Mouse (Mus musculus) liver, adult 2 months (tissue): ENCODE results near the gene Ttc39b. TPM values are rescaled to one million over a fixed set of nuclear protein-coding genes. Genes with fewer than 3 reads are reported as not detected.
A peak's percentile ranks its signal among the peaks of the same experiment; 100 is the strongest.

Source experiments
- DNase-seq: peaks from one replicate; pipeline ENCODE4 v3.0.0-alpha.2; 2011; ENCODE audit warnings: low read depth, low spot score; ENCODE audit errors: extremely low read depth
- H3K27ac ChIP-seq: fragments of 200-500 bp; replicated peaks from 2 replicates; pipeline ENCODE4 v1.5.1; 2012; ENCODE audit warnings: low read depth, mild to moderate bottlenecking, control low read depth, inconsistent platforms, low read length; ENCODE audit not compliant: insufficient read depth
- H3K27me3 ChIP-seq: fragments of 200-500 bp; 2 replicates; pipeline ENCODE4 v1.6.1; 2012; ENCODE audit warnings: mild to moderate bottlenecking, moderate library complexity, low read length, inconsistent platforms; ENCODE audit not compliant: control insufficient read depth, insufficient read depth
- H3K36me3 ChIP-seq: fragments of 200-500 bp; 2 replicates; pipeline ENCODE4 v1.6.1; 2012; ENCODE audit warnings: low read length, inconsistent platforms; ENCODE audit not compliant: control insufficient read depth, insufficient read depth
- H3K4me1 ChIP-seq: fragments of 200-500 bp; 2 replicates; pipeline ENCODE4 v1.6.1; 2011; ENCODE audit warnings: low read length; ENCODE audit not compliant: control insufficient read depth, insufficient read depth
- H3K4me3 ChIP-seq: fragments of 200-500 bp; 2 replicates; pipeline ENCODE4 v1.5.1; 2011; ENCODE audit warnings: low read depth, mild to moderate bottlenecking, control low read depth, low read length, moderate library complexity; ENCODE audit not compliant: insufficient read depth
- H3K79me2 ChIP-seq: fragments of 200-500 bp; 2 replicates; pipeline ENCODE4 v1.6.1; 2012; ENCODE audit warnings: inconsistent platforms, mild to moderate bottlenecking, low read length, moderate library complexity; ENCODE audit not compliant: control insufficient read depth, insufficient read depth
- H3K9ac ChIP-seq: fragments of 200-500 bp; 2 replicates; pipeline ENCODE4 v1.6.1; 2012; ENCODE audit warnings: low read depth, mild to moderate bottlenecking, control low read depth, inconsistent platforms, low read length
- CTCF ChIP-seq: fragments of 200-500 bp; IDR thresholded peaks from 2 replicates; pipeline ENCODE4 v1.5.1; 2011; ENCODE audit warnings: low read depth, low read length, control low read depth
- POLR2A ChIP-seq: fragments of 200-500 bp; IDR thresholded peaks from 2 replicates; pipeline ENCODE4 v1.6.1; 2011; ENCODE audit warnings: low read length, control low read depth; ENCODE audit not compliant: insufficient read depth; ENCODE audit errors: extremely low read depth
- WGBS: fragments of 180-500 bp; shearing (Covaris S2); methylation state at CpG from one replicate; pipeline ENCODE4 v1.1.7; 2018; 5-methylcytosine and 5-hydroxymethylcytosine counted together
- polyA plus RNA-seq: library from polyadenylated mRNA; depleted of rRNA; stranded (reverse); fragments of >200 nt; gene quantifications from 2 replicates; pipeline ENCODE4 v1.2.3, GENCODE M21; 2012
- total RNA-seq: library from RNA; depleted of rRNA; stranded (reverse); fragments of >200 nt; gene quantifications from 2 replicates; pipeline ENCODE4 v1.2.3, GENCODE M21; 2014

The Ttc39b gene
- total and polyA plus RNA-seq, 2 experiments: 6.7 to 21.0 TPM

DNA sequence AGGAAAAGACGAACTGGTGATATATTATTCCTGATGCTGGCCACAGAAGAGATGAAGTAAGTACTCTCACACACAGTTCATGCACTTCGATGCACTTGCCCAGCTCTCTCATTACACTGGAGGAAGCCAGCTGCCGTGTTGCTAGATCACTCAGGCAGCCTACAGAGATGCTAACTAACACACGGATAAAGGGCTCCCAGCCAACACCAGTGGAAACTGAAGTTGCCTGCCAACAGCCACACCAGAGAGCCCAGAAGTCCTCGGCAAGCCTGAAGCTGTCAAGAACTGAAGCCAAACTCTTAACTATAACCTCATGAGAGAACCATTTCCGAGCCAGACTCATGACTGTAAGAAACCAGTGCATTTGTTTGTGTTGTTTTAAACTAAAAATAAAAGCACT lies 26.7 kb upstream of the Ttc39b start:
- no peaks in the 10 kb centered on the region for H3K4me1 ChIP-seq
- H3K9ac ChIP-seq: no peak overlapping the region
- WGBS: 49% methylated on average over 6 of the region's 6 CpGs
- no peak for TF ChIP-seq CTCF
- no peak for TF ChIP-seq POLR2A
- H3K27ac ChIP-seq: no peak overlapping the region
- DNase-seq: peak; percentile 43
- no peaks in the 10 kb centered on the region for H3K36me3 ChIP-seq
- no peaks in the 10 kb centered on the region for H3K27me3 ChIP-seq
- H3K4me3 ChIP-seq: no peak overlapping the region
- no peaks in the 10 kb centered on the region for H3K79me2 ChIP-seq

DNA sequence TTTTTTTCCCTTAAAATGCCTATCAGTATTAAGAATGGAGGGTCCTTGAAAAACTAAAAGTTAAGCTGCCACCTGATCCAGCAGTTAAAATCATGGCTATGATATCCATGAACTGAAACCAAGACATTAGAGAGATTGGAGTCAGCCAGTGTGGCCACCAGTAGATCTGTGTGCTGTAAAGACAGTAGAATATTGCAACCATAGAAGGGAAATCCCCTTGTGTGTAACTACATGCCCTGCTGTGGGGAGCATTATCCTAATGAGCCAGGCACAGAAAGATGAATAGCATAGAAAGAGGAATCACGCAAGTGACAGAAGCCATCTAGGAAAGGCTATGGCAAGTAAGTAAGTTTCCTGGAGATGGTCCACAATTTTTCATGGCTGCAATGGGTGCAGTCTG lies 24.9 kb upstream of the Ttc39b start:
- Histone ChIP-seq H3K27ac (no peak overlapping the region), H3K4me1 (no peaks in the 10 kb centered on the region), H3K4me3 (no peak overlapping the region), H3K79me2 (no peaks in the 10 kb centered on the region), H3K36me3 (no peaks in the 10 kb centered on the region), H3K27me3 (no peaks in the 10 kb centered on the region), H3K9ac (no peak overlapping the region)
- no peak for TF ChIP-seq POLR2A
- no peak for DNase-seq
- WGBS: 94% methylated on average over 1 of the region's 1 CpGs

DNA sequence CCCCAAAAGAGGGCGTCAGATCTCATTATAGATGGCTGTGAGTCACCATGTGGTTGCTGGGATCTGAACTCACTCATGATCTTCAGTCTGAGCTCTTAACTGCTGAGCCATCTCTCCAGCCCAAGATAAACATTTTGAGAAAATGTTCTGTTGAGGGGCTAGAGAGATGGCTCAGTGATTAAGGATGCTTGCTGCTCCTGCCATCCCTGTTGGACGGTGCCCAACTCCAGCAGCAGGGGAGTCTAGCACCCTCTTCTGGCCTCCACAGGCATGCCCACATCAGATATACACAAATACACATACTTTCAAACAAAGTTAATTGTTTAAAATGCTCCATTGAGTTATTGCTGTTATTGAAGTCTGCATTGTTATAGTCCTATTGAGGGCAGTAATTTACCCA lies 19.8 kb upstream of the Ttc39b start:
- H3K27ac ChIP-seq: no peak overlapping the region
- no peaks in the 10 kb centered on the region for H3K36me3 ChIP-seq
- H3K79me2 ChIP-seq: no peaks in the 10 kb centered on the region
- peaks cover 10% of the 10 kb centered on the region for H3K4me1 ChIP-seq
- TF ChIP-seq CTCF (peak; percentile 89), POLR2A (no peak)
- no peak overlapping the region for H3K9ac ChIP-seq
- no peak overlapping the region for H3K4me3 ChIP-seq
- WGBS: 73% methylated on average over 2 of the region's 2 CpGs
- peak; percentile 45 for DNase-seq
- H3K27me3 ChIP-seq: no peaks in the 10 kb centered on the region

DNA sequence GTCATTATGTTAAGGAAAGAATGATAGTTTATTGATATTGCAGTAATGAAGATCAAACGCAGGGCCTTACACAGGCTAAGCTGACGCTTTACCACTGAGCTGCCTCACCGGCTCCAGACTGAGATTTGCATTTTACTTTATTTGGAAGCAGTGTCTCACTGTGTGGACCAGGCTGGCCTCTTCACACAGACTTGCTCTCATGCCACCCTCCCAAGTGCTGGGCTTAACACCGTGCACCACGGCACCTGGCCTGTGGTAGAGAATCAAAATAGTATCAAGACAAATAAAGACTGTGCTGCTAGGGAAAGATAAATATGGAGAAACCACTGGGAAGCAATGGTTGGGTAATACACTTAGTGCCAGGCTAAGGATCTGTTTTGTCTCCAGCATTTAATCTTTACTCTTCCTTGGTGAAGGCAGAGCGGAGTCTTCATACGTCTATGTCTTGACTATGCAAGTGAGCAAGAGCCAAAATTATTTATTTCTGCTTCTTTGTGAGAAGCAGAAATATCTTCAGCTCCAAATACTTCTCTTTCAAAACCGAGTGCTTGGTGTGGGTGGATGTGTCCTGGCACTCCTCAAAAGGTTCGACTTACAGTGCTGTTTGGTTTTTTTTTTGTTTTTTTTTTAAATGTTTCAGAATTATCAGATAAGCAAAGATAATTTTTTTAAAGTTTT lies 19.2 kb upstream of the Ttc39b start:
- Histone ChIP-seq H3K36me3 (no peaks in the 10 kb centered on the region), H3K27ac (peak overlapping the region; percentile 91), H3K27me3 (no peaks in the 10 kb centered on the region), H3K79me2 (no peaks in the 10 kb centered on the region), H3K9ac (no peak overlapping the region), H3K4me1 (peaks cover 10% of the 10 kb centered on the region), H3K4me3 (no peak overlapping the region)
- peak; percentile 71 for DNase-seq
- 38% methylated on average over 9 of the region's 9 CpGs for WGBS
- TF ChIP-seq POLR2A (no peak), CTCF (no peak)

DNA sequence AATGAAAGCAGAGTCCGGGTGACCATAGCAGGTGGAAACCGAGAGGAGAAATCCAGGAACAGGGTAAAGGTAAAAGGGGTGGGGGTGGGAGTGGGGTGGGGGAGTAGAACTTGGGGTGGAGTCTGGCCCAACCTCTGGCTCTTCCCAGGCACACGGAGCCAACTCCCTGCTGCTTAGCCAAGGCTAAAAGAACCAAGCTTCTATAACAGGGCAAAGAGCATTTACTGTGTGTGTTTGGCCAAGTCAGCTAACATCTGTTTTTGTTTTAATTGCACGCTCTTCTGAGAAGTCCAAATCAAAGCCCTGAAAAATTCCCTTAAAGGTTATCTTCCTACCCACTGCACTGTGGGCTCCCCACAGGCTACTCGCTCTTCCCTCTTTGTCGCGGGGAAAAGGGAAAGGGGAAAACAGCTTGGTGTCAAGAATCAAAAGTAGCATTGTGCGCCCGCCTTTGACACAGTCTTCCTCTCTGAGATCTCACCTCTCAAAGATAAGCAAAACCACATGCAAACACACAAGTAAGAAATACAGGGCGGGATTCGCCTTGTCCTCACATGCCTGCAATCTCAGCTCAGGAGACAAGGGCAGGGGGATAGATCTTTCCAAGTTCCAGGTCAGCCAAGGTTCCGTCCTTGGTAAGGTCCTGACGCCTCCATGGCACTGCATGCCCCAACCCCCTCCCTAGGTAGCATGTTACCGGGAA lies 18.4 kb upstream of the Ttc39b start:
- TF ChIP-seq POLR2A: no peak
- TF ChIP-seq CTCF: no peak
- H3K4me3 ChIP-seq: peak overlapping the region; percentile 15; the same call in 1 of the 2 replicates
- peaks cover 10% of the 10 kb centered on the region for H3K4me1 ChIP-seq
- no peaks in the 10 kb centered on the region for H3K27me3 ChIP-seq
- H3K9ac ChIP-seq: peak overlapping the region; percentile 52
- no peaks in the 10 kb centered on the region for H3K79me2 ChIP-seq
- WGBS: 14% methylated on average over 14 of the region's 14 CpGs
- H3K36me3 ChIP-seq: no peaks in the 10 kb centered on the region
- peak; percentile 92 for DNase-seq
- H3K27ac ChIP-seq: peak overlapping the region; percentile 91

DNA sequence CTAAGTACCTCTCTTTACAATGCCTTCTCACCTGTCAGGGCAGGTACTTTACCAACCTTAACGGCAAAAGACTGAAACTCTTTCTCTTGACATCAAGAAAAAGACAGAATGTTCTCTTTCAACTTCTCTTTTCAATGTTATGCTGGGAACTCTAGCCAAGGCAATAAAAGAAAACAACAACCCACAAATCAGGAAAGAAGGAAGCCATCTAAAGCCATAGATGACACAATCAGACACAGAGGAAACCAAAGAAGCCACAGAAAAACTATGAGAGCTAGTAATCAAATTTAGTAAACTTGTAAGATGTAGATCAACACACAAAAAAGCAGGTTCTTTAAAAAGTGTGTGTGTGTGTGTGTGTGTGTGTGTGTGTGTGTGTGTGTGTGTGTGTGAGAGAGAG lies 15.3 kb upstream of the Ttc39b start:
- Histone ChIP-seq H3K79me2 (no peaks in the 10 kb centered on the region), H3K27ac (no peak overlapping the region), H3K36me3 (no peaks in the 10 kb centered on the region), H3K9ac (no peak overlapping the region), H3K4me1 (peaks cover 10% of the 10 kb centered on the region), H3K27me3 (no peaks in the 10 kb centered on the region), H3K4me3 (no peak overlapping the region)
- no peak for DNase-seq
- 83% methylated on average over 1 of the region's 1 CpGs for WGBS
- TF ChIP-seq POLR2A: no peak
